Mouse (Mus musculus) layer of hippocampus, postnatal 25 days (tissue): ENCODE results near the gene Traip. TPM values are rescaled to one million over a fixed set of nuclear protein-coding genes. Genes with fewer than 3 reads are reported as not detected.

Experiments used
- DNase-seq, 2 experiments: peaks; one replicate each; pipeline ENCODE4 v3.0.0; 2022; ENCODE audit warnings: mixed read lengths in 2 of 2, low spot score in 1 of 2; ENCODE audit errors: extremely low spot score in 1 of 2
- total RNA-seq, 2 experiments: library from RNA; stranded (reverse); gene quantifications; 2 replicates each; pipeline ENCODE4 v1.2.3; 2021

Traip gene
- 10 to 100 TPM; 17.2 to 19.1 TPM for total RNA-seq

DNA sequence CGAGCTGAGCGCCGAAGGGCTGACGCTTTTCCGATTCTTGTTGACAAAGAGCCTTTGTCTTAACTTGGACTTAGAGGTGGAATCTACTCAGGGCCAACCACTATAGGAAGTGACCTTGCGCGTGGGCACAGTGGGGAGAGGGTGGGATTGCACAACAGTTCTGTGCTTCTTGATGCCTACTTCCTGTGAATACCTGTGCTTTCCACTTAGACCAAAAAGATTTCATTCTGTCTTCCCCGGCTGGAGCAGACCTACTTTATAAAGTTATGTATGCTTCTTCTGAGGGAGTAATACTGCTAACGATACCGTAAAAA, at the start of gene Traip:
Gene Traip (plus strand): TSS at position 215 of the 314 bp plus-strand sequence.
- DNase-seq, result no peak

DNA sequence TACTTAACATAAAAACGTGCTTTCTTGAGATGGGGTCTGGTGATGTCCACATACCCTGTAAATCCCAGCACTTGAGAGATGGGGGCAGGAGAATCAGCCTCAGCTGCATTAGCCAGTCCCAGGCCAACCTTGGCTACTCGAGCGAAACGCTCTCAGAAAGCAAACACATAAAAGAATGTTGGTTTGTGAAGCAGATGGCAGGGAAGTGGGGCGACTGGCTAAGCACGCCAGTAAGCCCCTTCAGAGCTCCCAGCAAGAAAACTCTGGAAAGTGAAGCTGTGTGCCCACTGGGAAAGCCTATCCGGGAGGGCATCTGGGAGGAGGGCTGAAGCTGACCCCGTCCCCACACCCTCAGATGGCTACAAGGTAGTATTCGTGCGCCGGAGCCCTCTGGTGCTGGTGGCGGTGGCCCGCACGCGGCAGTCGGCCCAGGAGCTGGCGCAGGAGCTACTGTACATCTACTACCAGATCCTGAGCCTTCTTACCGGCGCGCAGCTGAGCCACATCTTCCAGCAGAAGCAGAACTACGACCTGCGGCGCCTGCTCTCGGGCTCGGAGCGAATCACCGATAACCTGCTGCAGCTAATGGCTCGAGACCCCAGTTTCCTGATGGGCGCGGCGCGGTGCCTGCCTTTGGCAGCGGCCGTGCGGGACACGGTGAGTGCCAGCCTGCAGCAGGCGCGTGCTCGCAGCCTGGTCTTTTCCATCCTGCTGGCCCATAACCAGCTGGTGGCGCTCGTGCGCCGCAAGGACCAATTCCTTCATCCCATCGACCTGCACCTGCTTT, 48.9 kb upstream of the Traip start:
- DNase-seq, result peak; percentile 76 to 77

DNA sequence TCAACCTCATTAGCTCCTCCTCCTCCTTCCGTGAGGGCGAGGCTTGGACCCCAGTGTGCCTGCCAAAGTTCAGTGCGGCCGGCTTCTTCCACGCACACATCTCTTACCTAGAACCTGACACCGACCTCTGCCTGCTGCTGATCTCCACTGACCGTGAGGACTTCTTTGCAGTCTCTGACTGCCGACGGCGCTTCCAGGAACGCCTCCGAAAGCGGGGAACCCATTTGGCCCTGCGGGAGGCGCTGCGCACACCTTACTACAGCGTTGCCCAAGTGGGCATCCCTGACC, 48.4 kb upstream of the Traip start:
- no peak for DNase-seq

GRCm38 (mm10) chr9:107904726-107905125, 45.2 kb upstream of the Traip start:
- peak; percentile 91 to 97 for DNase-seq

GRCm38 (mm10) chr9:107906252-107906966, 43.5 kb upstream of the Traip start, which contains the start of gene Mst1r:
Gene Mst1r, plus strand, starts transcription at chr9:107906873.
- no peak for DNase-seq

GRCm38 (mm10) chr9:107906967-107907800, 42.8 kb upstream of the Traip start:
- no peak for DNase-seq

DNA sequence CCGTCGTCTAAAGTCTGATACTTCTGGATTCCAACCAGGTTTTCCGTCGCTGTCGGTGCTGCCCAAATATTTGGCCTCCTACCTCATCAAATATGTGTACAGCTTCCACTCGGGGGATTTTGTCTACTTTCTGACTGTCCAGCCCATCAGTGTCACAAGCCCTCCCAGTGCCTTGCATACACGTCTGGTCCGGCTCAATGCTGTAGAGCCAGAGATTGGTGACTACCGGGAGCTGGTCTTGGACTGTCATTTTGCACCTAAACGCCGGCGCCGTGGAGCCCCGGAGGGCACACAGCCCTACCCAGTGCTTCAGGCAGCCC, 42.2 kb upstream of the Traip start:
- no peak for DNase-seq

DNA sequence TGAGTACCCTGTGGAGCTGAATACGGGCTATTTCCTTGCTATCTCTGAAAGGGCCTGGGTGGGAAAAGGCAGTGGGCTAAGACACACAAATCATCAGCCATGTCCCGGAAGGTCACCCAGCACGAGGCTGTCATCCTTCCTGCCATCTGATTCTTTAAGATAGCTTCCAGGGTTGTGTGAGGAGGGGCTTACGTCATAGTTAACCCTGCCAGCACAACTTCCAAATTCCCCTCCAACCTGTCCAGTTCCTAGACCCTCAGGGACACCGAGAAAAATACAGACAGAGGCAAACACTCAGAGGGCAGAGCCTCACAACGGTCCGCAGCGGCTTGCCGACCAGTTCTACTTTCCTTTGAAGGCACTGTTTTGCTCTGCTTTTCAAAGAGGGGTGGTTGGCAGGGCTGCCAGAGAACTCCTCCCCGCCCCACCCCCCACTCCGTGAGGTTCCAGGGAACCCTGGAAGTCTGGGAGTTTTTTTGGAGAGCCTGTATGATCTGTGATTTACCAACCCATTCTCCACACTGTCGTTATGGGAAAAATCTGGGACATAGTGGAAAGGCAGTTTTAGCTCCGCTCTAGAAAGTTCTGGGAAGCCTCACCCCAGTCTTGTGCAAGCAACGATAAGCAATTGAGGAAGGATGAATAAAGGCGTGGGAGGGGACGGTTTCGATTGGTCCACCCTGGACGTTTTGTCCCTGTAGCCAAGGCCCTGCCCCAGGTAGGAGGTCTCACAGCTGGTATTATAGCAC, 41.4 kb upstream of the Traip start:
- no peak for DNase-seq

DNA sequence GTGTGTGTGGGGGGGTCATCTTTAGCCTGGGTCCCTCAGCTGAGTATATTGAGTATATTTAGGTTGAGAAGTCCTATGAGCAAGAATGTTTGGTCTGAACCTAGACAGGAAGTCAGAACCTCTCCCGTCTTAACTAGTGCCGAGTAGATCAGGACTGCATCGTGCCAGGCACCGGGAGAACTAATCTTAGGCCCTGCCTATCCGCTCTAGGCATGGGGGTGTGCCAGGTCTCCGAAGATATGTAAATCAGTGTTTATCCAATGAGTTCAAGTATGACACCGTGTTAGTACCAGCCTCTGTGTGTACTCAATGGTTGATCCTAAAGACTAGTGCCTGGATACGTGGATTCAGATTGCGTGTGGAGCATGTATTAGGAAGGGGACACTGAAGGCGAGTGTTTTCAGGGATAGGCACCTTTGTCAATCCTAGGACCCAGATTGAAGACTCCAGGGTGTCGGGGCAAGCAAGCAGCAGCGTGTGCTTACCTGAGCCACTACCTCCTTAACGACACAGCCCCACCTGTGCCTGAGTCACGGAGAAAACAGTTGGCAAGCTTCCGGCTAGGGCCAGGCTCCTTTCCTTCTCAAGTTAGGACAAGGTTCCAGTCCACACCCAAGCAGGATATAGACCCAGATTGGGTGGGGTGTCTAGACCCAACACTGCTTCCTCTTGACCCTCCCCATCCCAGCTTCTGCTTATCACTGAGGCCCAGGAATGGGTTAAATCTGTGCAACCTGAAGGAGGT, 39.7 kb upstream of the Traip start:
- no peak for DNase-seq

DNA sequence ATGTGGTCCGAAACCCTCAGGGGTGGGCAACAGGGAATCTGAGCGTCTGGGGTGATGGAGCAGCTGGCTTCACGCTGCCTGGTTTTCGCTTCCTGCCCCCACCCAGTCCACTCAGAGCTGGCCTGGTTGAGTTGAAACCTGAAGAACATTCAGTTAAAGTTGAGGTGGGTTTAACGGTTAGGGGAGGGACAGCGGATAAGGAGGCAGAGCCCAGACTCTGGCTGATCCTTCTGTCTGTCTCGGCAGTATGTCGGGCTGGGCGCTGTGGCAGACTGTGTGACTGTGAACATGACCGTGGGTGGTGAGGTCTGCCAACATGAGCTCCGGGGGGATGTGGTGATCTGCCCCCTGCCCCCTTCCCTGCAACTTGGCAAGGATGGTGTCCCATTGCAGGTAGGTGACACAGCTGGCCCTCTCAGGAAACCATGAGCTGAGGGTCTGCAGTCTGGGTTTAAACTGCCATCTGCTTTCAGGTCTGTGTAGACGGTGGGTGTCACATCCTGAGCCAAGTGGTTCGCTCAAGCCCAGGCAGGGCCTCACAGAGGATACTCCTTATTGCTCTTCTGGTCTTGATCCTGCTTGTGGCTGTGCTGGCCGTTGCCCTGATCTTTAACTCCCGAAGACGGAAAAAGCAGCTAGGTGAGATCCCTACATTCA, 35.0 kb upstream of the Traip start:
- no peak for DNase-seq

- no peak for DNase-seq
Observed at GRCm38 (mm10) chr9:107917895-107918608, 31.9 kb upstream of the Traip start.

GRCm38 (mm10) chr9:107918884-107919283, 31.1 kb upstream of the Traip start:
- no peak for DNase-seq

- DNase-seq, result no peak
Observed at GRCm38 (mm10) chr9:107919441-107919840, 30.5 kb upstream of the Traip start.

GRCm38 (mm10) chr9:107923021-107923420, 26.9 kb upstream of the Traip start:
- no peak for DNase-seq

DNA sequence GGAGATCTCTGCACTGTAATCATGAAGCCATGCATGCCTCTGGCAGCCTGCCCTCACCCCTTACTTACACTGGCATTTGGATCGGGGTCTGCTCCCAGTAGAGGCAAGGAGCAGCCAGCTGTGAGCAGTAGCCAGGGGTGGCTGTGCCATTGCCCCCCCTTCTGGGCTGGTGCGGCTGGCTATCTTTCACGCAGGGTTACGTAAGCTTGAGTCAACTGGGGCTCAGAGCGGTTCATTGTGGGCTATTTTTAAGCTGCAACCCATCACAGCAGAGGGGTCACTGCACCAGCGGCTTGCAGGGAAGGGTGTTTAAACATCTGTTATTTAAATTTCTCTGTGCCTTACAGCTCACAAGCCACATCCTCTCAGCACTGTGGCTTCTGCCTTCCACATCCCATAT, 26.0 kb upstream of the Traip start:
- DNase-seq, result no peak

DNA sequence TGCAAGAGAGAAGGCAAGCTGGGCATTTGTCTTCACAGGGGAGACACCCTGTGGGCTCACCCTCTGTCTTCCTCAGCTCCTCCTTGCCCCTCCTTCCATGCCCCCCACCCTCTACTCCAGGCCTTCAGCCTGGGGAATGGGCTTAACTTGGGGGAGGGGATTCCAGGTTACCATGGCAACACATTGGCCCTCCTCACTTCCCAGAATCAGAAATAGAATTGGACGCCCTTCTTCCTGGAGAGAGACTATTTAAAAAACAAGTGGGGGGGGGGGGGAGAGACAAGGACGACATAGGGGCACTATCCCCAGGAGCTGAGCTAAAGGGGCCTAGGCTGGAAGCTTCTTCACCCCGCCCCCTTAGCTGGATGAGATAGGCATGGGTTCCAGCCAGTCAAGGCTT, 24.7 kb upstream of the Traip start:
- DNase-seq, result no peak

DNA sequence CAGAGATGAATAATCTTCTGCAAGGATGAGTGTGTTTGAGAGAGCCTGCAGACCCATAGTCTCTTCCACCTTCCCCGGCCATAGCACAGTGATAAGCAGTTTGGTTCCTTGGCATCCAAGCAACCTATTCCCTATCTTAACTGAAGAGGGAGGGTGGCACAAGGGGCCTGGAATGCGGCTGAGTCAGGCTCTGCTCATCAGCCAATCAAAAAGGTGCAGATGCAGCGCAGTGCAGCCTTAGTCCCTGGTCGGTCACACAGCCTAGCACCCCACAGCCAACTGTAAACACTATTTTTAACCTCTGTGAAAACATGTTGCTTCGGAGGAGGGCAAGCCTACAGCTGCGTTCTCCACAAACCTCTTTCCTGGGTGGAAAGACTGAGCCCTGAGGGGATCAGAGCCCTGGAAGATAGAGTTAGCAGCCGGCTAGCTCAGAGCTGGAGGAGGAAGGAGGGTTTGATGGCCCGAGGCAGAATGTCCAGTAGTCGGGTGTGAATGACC, 23.0 kb upstream of the Traip start:
- DNase-seq, result no peak

- DNase-seq, result no peak
Observed at GRCm38 (mm10) chr9:107927749-107928148, 22.2 kb upstream of the Traip start.

- DNase-seq, result no peak
Observed at GRCm38 (mm10) chr9:107928169-107928568, 21.8 kb upstream of the Traip start, which contains the start of gene Actl11. Gene Actl11, plus strand, starts transcription at chr9:107928469.
